Mouse (Mus musculus): Measurements from ENCODE around the gene Vmn1r201.

Vmn1r201 gene

DNA sequence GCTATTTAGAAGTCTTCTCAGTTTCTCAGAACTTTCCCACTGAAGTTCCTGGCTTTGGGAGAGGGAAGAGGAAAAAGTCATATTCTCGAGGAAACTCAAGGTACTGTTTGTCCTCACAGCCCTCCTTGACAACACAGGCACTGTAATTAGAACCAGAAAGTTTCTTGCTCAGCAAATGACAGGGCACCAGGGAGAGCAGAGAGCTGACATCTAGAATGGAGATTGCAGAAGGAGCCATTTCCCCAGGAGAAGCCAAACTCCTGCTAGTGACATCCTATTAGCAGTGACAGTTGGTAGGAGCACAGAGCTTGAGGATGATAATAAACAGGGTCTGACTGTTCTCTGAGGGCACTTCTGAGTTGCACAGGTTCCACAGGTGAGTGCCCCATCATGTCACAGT is at the start of gene Vmn1r201:
Gene Vmn1r201, plus strand, starts transcription at position 301 of the 400 bp plus-strand sequence.
- no peak for DNase-seq (ENCODE audit: low spot score)

DNA sequence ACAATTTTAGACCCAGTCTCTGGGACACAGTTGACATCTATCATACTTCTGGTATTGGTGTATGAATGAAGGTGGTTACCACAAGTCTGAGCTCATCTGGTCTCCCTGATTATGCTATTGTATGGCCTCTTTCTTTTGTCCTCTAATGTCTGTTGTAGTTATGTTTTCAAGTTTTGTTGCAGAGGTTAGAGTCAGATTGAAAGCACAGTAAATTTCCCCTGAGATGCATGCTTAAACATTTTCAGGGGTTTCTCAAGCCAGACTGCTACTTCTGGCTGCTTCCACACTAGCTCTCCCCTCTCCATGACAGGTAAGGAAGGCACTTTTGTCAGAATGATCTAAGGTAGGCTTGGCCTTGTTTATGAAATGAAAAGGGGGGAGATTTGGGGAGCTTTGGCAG is 16.6 kb upstream of the Vmn1r201 start:
- no peak for DNase-seq (ENCODE audit: low spot score)

- DNase-seq (ENCODE audit: low spot score): no peak
These were observed 30.7 kb downstream of the Vmn1r201 start for GRCm38 (mm10) chr13:22502431-22502830.

- no peak for DNase-seq (ENCODE audit: low spot score)
These were observed 33.6 kb downstream of the Vmn1r201 start, which contains the start of gene Vmn1r202 for GRCm38 (mm10) chr13:22505281-22505680. Gene Vmn1r202, minus strand, starts transcription at chr13:22505381.

- no peak for DNase-seq (ENCODE audit: low spot score)
These were observed 46.1 kb downstream of the Vmn1r201 start, which contains the start of gene Vmn1r203 for GRCm38 (mm10) chr13:22517814-22518213. Gene Vmn1r203, plus strand, starts transcription at chr13:22518114.

Data from yolk sac, embryonic 10.5 days (tissue).